8 mouse cellular contexts compared by ENCODE assay signal in the genomic region with DNA sequence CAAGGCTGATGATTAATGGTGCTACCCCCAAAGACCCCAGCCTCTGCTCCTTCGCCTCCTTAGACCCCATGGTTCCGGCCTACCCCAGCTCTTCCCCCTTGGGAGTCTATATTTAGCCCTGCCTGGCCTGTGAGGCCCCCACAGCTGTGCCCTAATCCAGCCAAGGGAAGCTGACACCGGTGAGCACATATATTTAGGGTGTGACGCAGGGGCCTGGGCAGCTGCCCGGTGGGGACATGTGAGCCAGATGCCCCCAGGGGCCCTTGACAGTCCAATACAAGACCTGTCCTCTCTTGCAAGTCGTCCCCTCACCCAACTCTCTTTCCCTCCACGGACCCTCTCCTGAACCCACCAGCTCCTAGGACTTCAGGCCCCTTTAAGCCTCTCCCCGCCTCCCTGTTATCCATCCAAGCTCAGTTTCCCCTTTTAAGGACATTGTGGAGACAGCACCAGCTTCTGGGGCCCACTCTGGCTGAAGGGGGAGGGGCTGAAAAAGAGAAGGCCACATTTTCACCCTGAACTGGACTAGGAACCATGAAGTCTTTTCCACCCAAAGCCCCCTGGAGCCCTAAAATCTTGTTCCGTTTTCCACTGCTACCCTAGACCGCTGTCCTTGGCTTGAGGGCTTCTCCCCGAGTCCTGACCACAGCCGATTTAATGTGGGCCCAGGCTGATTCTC. TPM values are rescaled to one million over a fixed set of nuclear protein-coding genes. Genes with fewer than 3 reads are reported as not detected.
DNase-seq lines count a peak whose midpoint lies in the region; ATAC-seq and TF ChIP-seq lines count a peak whose summit lies in the region.

No protein-coding gene starts in this region.

- 73% methylated on average over 12 of the region's 12 CpGs for WGBS in hindbrain, embryonic 14.5 days
- 10% methylated on average over 12 of the region's 12 CpGs for WGBS in liver, embryonic 15.5 days (ENCODE audit: insufficient replicate concordance)

- no peaks in the 10 kb centered on the region for H3K9me3 ChIP-seq in hindbrain, embryonic 14.5 days (ENCODE audit: control insufficient read depth, low read length)
- H3K9me3 ChIP-seq in liver, embryonic 15.5 days (replicated peaks) = no peaks in the 10 kb centered on the region

- peak overlapping the region; percentile 100 for H3K4me2 ChIP-seq in hindbrain, embryonic 14.5 days (replicated peaks)
- H3K4me2 ChIP-seq in liver, embryonic 15.5 days = peak overlapping the region; percentile 96

- H3K27ac ChIP-seq in left cerebral cortex, adult 2 months = peak overlapping the region; percentile 41
- no peak overlapping the region for H3K27ac ChIP-seq in hindbrain, embryonic 14.5 days
- peak overlapping the region; percentile 98 for H3K27ac ChIP-seq in liver, embryonic 15.5 days (replicated peaks)

- no peak for ATAC-seq in hindbrain, embryonic 14.5 days (ENCODE audit: low FRiP score)
- peak; percentile 11; the same call in 1 of the 2 replicates for ATAC-seq in liver, embryonic 15.5 days (ENCODE audit: insufficient read depth)

- peaks cover 43% of the 10 kb centered on the region for H3K4me1 ChIP-seq in hindbrain, embryonic 14.5 days (replicated peaks; ENCODE audit: control insufficient read depth, insufficient read depth, low read length)
- H3K4me1 ChIP-seq in liver, embryonic 15.5 days (replicated peaks) = peaks cover 86% of the 10 kb centered on the region

- peak overlapping the region; percentile 45 for H3K4me3 ChIP-seq in left cerebral cortex, adult 2 months
- peak overlapping the region; percentile 28 for H3K4me3 ChIP-seq in hindbrain, embryonic 14.5 days (replicated peaks; ENCODE audit: low read length)
- H3K4me3 ChIP-seq in liver, embryonic 15.5 days (replicated peaks) = peak overlapping the region; percentile 94

- peak overlapping the region; percentile 56 for H3K9ac ChIP-seq in hindbrain, embryonic 14.5 days
- peak overlapping the region; percentile 98 for H3K9ac ChIP-seq in liver, embryonic 15.5 days

- no peak for TF ChIP-seq CTCF in left cerebral cortex, adult 2 months (IDR thresholded peaks at IDR 0.05)

- peaks cover 58% of the 10 kb centered on the region for H3K36me3 ChIP-seq in hindbrain, embryonic 14.5 days (replicated peaks; ENCODE audit: control insufficient read depth, insufficient read depth)
- H3K36me3 ChIP-seq in liver, embryonic 15.5 days (replicated peaks) = peaks cover 48% of the 10 kb centered on the region

- intact Hi-C loops in left cerebral cortex, adult 2 months (cut with DNase I) = loop anchor here (5.0 kb wide), 1 partner anchor 132 kb away; no protein-coding TSS in a partner anchor

- no peaks in the 10 kb centered on the region for H3K27me3 ChIP-seq in hindbrain, embryonic 14.5 days (ENCODE audit: control insufficient read depth, insufficient read depth, low read length)
- no peaks in the 10 kb centered on the region for H3K27me3 ChIP-seq in liver, embryonic 15.5 days

- DNase-seq in left cerebral cortex, adult 2 months (ENCODE audit: extremely low spot score in 1 of 2, low spot score in 2 of 2) = no peak
- DNase-seq in left cerebral cortex, adult 11 months (ENCODE audit: low spot score) = no peak
- peak; percentile 94 for DNase-seq in gastrocnemius, adult 18-20 months (ENCODE audit: low spot score)
- no peak for DNase-seq in hindbrain, embryonic 14.5 days (ENCODE audit: low spot score)
- DNase-seq in spleen, postnatal 4 days (ENCODE audit: low spot score in 2 of 2) = peak; percentile 53 to 81
- no peak for DNase-seq in left cerebral cortex, adult 18-20 months (ENCODE audit: low spot score in 2 of 2)
- no peak for DNase-seq in retina, postnatal 1 day

RNA-seq across cellular contexts. Expression of a gene that starts 0.9 kb away (rescaled TPM):
- total RNA-seq in left cerebral cortex, adult 2 months (2021) = 10 to 100 TPM; 21.1 to 30.7 TPM
- 100 to 1,000 TPM; 210 to 241 TPM for total RNA-seq in gastrocnemius, adult 18-20 months (2021)
- polyA plus RNA-seq in hindbrain, embryonic 14.5 days (2014; fragmentation: Nextera tagmentation; extraction: Ambion mirVana) = 9.2 and 12.5 TPM in 2 replicates
- polyA plus RNA-seq in liver, embryonic 15.5 days (2015; fragmentation: Nextera tagmentation; extraction: Ambion mirVana) = 110 and 121 TPM in 2 replicates
- 10 to 100 TPM; 23.7 to 24.7 TPM for total RNA-seq in left cerebral cortex, adult 18-20 months (2021)

RNA-seq across cellular contexts. Expression of a gene that starts 4.3 kb away (rescaled TPM):
- total RNA-seq in left cerebral cortex, adult 2 months (2021) = 10 to 100 TPM; 27.5 to 32.4 TPM
- total RNA-seq in gastrocnemius, adult 18-20 months (2021) = 10 to 100 TPM; 20.1 to 21.3 TPM
- polyA plus RNA-seq in hindbrain, embryonic 14.5 days (2014; fragmentation: Nextera tagmentation; extraction: Ambion mirVana) = 140 and 144 TPM in 2 replicates
- polyA plus RNA-seq in liver, embryonic 15.5 days (2015; fragmentation: Nextera tagmentation; extraction: Ambion mirVana) = 39.3 and 39.8 TPM in 2 replicates
- 10 to 100 TPM; 24.4 to 30.9 TPM for total RNA-seq in left cerebral cortex, adult 18-20 months (2021)

RNA-seq across cellular contexts. Expression of a gene that starts 15.5 kb away (rescaled TPM):
- total RNA-seq in left cerebral cortex, adult 2 months (2021) = 10 to 100 TPM; 38.9 to 43.1 TPM
- 10 to 100 TPM; 41.4 to 45.4 TPM for total RNA-seq in gastrocnemius, adult 18-20 months (2021)
- 13.8 and 15.8 TPM in 2 replicates for polyA plus RNA-seq in hindbrain, embryonic 14.5 days (2014; fragmentation: Nextera tagmentation; extraction: Ambion mirVana)
- 1.2 and 3.4 TPM in 2 replicates for polyA plus RNA-seq in liver, embryonic 15.5 days (2015; fragmentation: Nextera tagmentation; extraction: Ambion mirVana)
- 10 to 100 TPM; 37.2 to 41.8 TPM for total RNA-seq in left cerebral cortex, adult 18-20 months (2021)

RNA-seq across cellular contexts. Expression of a gene that starts 21.0 kb away (rescaled TPM):
- not detected for total RNA-seq in left cerebral cortex, adult 2 months (2021)
- total RNA-seq in gastrocnemius, adult 18-20 months (2021) = not detected
- 0.36 TPM in 1 of 2 replicates, not detected in the other for polyA plus RNA-seq in hindbrain, embryonic 14.5 days (2014; fragmentation: Nextera tagmentation; extraction: Ambion mirVana)
- 0.15 and 0.28 TPM in 2 replicates for polyA plus RNA-seq in liver, embryonic 15.5 days (2015; fragmentation: Nextera tagmentation; extraction: Ambion mirVana)
- not detected for total RNA-seq in left cerebral cortex, adult 18-20 months (2021)

RNA-seq across cellular contexts. Expression of a gene that starts 36.5 kb away (rescaled TPM):
- total RNA-seq in left cerebral cortex, adult 2 months (2021) = 10 to 100 TPM; 77.5 to 80.0 TPM
- total RNA-seq in gastrocnemius, adult 18-20 months (2021) = 10 to 100 TPM; 12.5 to 13.8 TPM
- polyA plus RNA-seq in hindbrain, embryonic 14.5 days (2014; fragmentation: Nextera tagmentation; extraction: Ambion mirVana) = 28.3 and 32.1 TPM in 2 replicates
- polyA plus RNA-seq in liver, embryonic 15.5 days (2015; fragmentation: Nextera tagmentation; extraction: Ambion mirVana) = 9.2 and 12.1 TPM in 2 replicates
- total RNA-seq in left cerebral cortex, adult 18-20 months (2021) = 10 to 100 TPM; 61.1 to 74.0 TPM

Comparison
In these comparisons a context has a peak if more than half of its experiments do, and no peak if none do; other contexts are left out.
1. DNase-seq: peak in gastrocnemius, adult 18-20 months (single experiment) and spleen, postnatal 4 days (2 of 2); none in left cerebral cortex, adult 2 months (0 of 2), left cerebral cortex, adult 11 months (single experiment), hindbrain, embryonic 14.5 days (single experiment), left cerebral cortex, adult 18-20 months (0 of 2) and retina, postnatal 1 day (single experiment).
2. H3K4me3 ChIP-seq: peak in every context shown above with its lines; median percentile 94 in liver, embryonic 15.5 days; 45 in left cerebral cortex, adult 2 months; 28 in hindbrain, embryonic 14.5 days.
3. RNA of a gene that starts 0.9 kb away (total RNA-seq): 210 to 241 TPM in gastrocnemius, adult 18-20 months; 21.1 to 30.7 TPM in left cerebral cortex, adult 2 months and 23.7 to 24.7 TPM in left cerebral cortex, adult 18-20 months; every median in the first group is over 4 times any median in the second.